8 mouse cellular contexts compared by ENCODE assay signal in the genomic region with DNA sequence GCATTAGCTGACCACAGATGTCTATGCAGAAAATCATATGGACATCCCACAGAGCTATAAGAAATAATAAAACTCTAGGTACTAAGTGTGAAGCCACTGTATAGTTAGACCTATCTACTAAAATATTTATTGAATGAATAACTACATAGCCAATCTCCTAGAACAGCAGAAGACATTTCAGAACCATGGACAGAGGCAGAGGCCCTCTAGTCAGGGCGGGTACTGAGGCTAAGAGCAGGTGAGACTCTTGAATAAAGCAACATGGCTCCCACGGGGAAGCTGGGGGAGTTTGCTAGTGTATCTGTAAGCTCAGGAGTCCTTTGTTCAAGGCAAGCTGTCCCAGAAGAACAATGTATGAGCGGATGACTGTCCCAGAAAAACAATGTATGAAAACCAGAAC.
A peak's percentile ranks its signal among the peaks of the same experiment; 100 is the strongest.
DNase-seq lines count a peak whose midpoint lies in the region; ATAC-seq and TF ChIP-seq lines count a peak whose summit lies in the region.

No protein-coding gene starts in this region.

- no peak overlapping the region for H3K4me3 ChIP-seq in lung, embryonic 14.5 days (ENCODE audit: low read depth, low read length)
- H3K4me3 ChIP-seq in lung, adult 2 months (replicated peaks; ENCODE audit: extremely low read depth, low read depth, low read length): no peak overlapping the region
- H3K4me3 ChIP-seq in midbrain, embryonic 15.5 days: no peak overlapping the region
- H3K4me3 ChIP-seq in forebrain, postnatal 0 days (ENCODE audit: low read depth, low read length): no peak overlapping the region

- H3K27me3 ChIP-seq in lung, embryonic 14.5 days (ENCODE audit: insufficient read depth, low read length): no peaks in the 10 kb centered on the region
- H3K27me3 ChIP-seq in midbrain, embryonic 15.5 days (replicated peaks): peaks cover 4% of the 10 kb centered on the region; the same call in 1 of the 2 replicates
- H3K27me3 ChIP-seq in forebrain, postnatal 0 days (ENCODE audit: insufficient read depth, low read length): peaks cover 3% of the 10 kb centered on the region

- peak; percentile 90 for DNase-seq in lung, embryonic 14.5 days
- no peak for DNase-seq in lung, adult 2 months
- peak; percentile 22 for DNase-seq in WW6 (ENCODE audit: low read depth, low spot score)
- peak; percentile 85 for DNase-seq in forelimb bud, embryonic 11.5 days (ENCODE audit: low read depth, low spot score)
- DNase-seq in retina, postnatal 1 day: peak; percentile 68
- DNase-seq in left cerebral cortex, adult 11 months (ENCODE audit: low spot score): no peak
- no peak for DNase-seq in forebrain, postnatal 0 days

- no peaks in the 10 kb centered on the region for H3K36me3 ChIP-seq in lung, embryonic 14.5 days (ENCODE audit: insufficient read depth)
- H3K36me3 ChIP-seq in midbrain, embryonic 15.5 days (replicated peaks): no peaks in the 10 kb centered on the region
- H3K36me3 ChIP-seq in forebrain, postnatal 0 days (ENCODE audit: insufficient read depth): no peaks in the 10 kb centered on the region

- TF ChIP-seq POLR2A in lung, adult 2 months (IDR thresholded peaks at IDR 0.05; ENCODE audit: borderline replicate concordance, extremely low read depth, low read depth, low read length): no peak

- no peak overlapping the region for H3K4me2 ChIP-seq in lung, embryonic 14.5 days
- no peak overlapping the region for H3K4me2 ChIP-seq in midbrain, embryonic 15.5 days
- no peak overlapping the region for H3K4me2 ChIP-seq in forebrain, postnatal 0 days (ENCODE audit: low read depth)

- H3K9me3 ChIP-seq in lung, embryonic 14.5 days (ENCODE audit: low read depth, low read length): no peaks in the 10 kb centered on the region
- no peaks in the 10 kb centered on the region for H3K9me3 ChIP-seq in midbrain, embryonic 15.5 days
- H3K9me3 ChIP-seq in forebrain, postnatal 0 days (ENCODE audit: low read length): no peaks in the 10 kb centered on the region

- ATAC-seq in lung, embryonic 14.5 days (ENCODE audit: insufficient read depth): no peak
- ATAC-seq in midbrain, embryonic 15.5 days (replicated peaks): no peak
- ATAC-seq in forebrain, postnatal 0 days: no peak

- H3K27ac ChIP-seq in lung, embryonic 14.5 days (ENCODE audit: low read depth): no peak overlapping the region
- no peak overlapping the region for H3K27ac ChIP-seq in midbrain, embryonic 15.5 days
- H3K27ac ChIP-seq in forebrain, postnatal 0 days (ENCODE audit: low read depth, low read length): no peak overlapping the region

- H3K9ac ChIP-seq in lung, embryonic 14.5 days: no peak overlapping the region
- no peak overlapping the region for H3K9ac ChIP-seq in midbrain, embryonic 15.5 days
- H3K9ac ChIP-seq in forebrain, postnatal 0 days: no peak overlapping the region

- 19% methylated on average over 3 of the region's 3 CpGs for WGBS in lung, embryonic 14.5 days
- 25% methylated on average over 3 of the region's 3 CpGs for WGBS in lung, adult 2 months
- 30% methylated on average over 3 of the region's 3 CpGs for WGBS in midbrain, embryonic 15.5 days
- WGBS in forebrain, postnatal 0 days: 38% methylated on average over 3 of the region's 3 CpGs

- H3K4me1 ChIP-seq in lung, embryonic 14.5 days (ENCODE audit: insufficient read depth): no peaks in the 10 kb centered on the region
- H3K4me1 ChIP-seq in lung, adult 2 months (ENCODE audit: control insufficient read depth, insufficient read depth, low read length): no peaks in the 10 kb centered on the region
- H3K4me1 ChIP-seq in midbrain, embryonic 15.5 days: peaks cover 10% of the 10 kb centered on the region
- no peaks in the 10 kb centered on the region for H3K4me1 ChIP-seq in forebrain, postnatal 0 days (ENCODE audit: insufficient read depth)

- no peak for TF ChIP-seq CTCF in lung, embryonic 14.5 days (IDR thresholded peaks at IDR 0.05; ENCODE audit: low read depth)
- no peak for TF ChIP-seq CTCF in lung, adult 2 months (IDR thresholded peaks at IDR 0.05; ENCODE audit: insufficient read depth, low read length)
- no peak for TF ChIP-seq CTCF in forebrain, postnatal 0 days (IDR thresholded peaks at IDR 0.05; ENCODE audit: low read depth)

Comparison
In these comparisons a context has a peak if more than half of its experiments do, and no peak if none do; other contexts are left out.
1. DNase-seq: peak in lung, embryonic 14.5 days (single experiment), WW6 (single experiment), forelimb bud, embryonic 11.5 days (single experiment) and retina, postnatal 1 day (single experiment); none in lung, adult 2 months (single experiment), left cerebral cortex, adult 11 months (single experiment) and forebrain, postnatal 0 days (single experiment).